Mouse (Mus musculus) fibroblast of lung, adult 2 months (primary cell): ENCODE results near the gene Kcna7.

Source experiments
- DNase-seq: peaks from one replicate; pipeline ENCODE4 v3.0.0-alpha.2; 2011; ENCODE audit warnings: low read depth

The Kcna7 gene

GRCm38 (mm10) chr7:45420615-45420919 lies 15.1 kb downstream of the Kcna7 start, which contains the start of gene Lhb:
Lhb (plus strand) TSS chr7:45420820.
- DNase-seq: no peak

GRCm38 (mm10) chr7:45421194-45421593 lies 15.7 kb downstream of the Kcna7 start:
- no peak for DNase-seq

GRCm38 (mm10) chr7:45426556-45426955 lies 21.1 kb downstream of the Kcna7 start:
- DNase-seq: no peak

GRCm38 (mm10) chr7:45433835-45434202 lies 28.4 kb downstream of the Kcna7 start:
- DNase-seq: no peak

- peak; percentile 100 for DNase-seq
Observed at GRCm38 (mm10) chr7:45434203-45435015, 29.0 kb downstream of the Kcna7 start, which contains the start of gene Gys1. Gys1 (plus strand) TSS chr7:45434844.

GRCm38 (mm10) chr7:45435038-45435437 lies 29.6 kb downstream of the Kcna7 start:
- DNase-seq: no peak

- DNase-seq: no peak
Observed at GRCm38 (mm10) chr7:45436444-45436843, 31.0 kb downstream of the Kcna7 start.

GRCm38 (mm10) chr7:45437046-45437445 lies 31.6 kb downstream of the Kcna7 start:
- no peak for DNase-seq

- no peak for DNase-seq
Observed at GRCm38 (mm10) chr7:45437521-45438276, 32.2 kb downstream of the Kcna7 start, which contains the start of gene Ruvbl2. Ruvbl2 (minus strand) TSS chr7:45438096.

- DNase-seq: no peak
Observed at GRCm38 (mm10) chr7:45443526-45444420, 38.3 kb downstream of the Kcna7 start.

GRCm38 (mm10) chr7:45446589-45446988 lies 41.1 kb downstream of the Kcna7 start:
- DNase-seq: no peak

- no peak for DNase-seq
Observed at GRCm38 (mm10) chr7:45447325-45447990, 42.0 kb downstream of the Kcna7 start.

GRCm38 (mm10) chr7:45449974-45450373 lies 44.5 kb downstream of the Kcna7 start:
- no peak for DNase-seq

GRCm38 (mm10) chr7:45451344-45451982 lies 46.0 kb downstream of the Kcna7 start:
- no peak for DNase-seq

GRCm38 (mm10) chr7:45454971-45455370 lies 49.5 kb downstream of the Kcna7 start:
- DNase-seq: no peak

GRCm38 (mm10) chr7:45455932-45456696 lies 50.7 kb downstream of the Kcna7 start:
- DNase-seq: no peak

- DNase-seq: no peak
Observed at GRCm38 (mm10) chr7:45456721-45457203, 51.3 kb downstream of the Kcna7 start.

- DNase-seq: no peak
Observed at GRCm38 (mm10) chr7:45457204-45458060, 52.0 kb downstream of the Kcna7 start.
